Mouse (Mus musculus) ES-E14 (cell line): ENCODE results near the gene Pxk.

Source experiments
- CHD2 ChIP-seq: IDR thresholded peaks from 2 replicates; pipeline ENCODE4 v1.6.1; 2014; ENCODE audit warnings: mild to moderate bottlenecking, low read depth, low read length, inconsistent platforms
- HCFC1 ChIP-seq: IDR thresholded peaks from 2 replicates; pipeline ENCODE4 v1.6.1; 2012; ENCODE audit warnings: low read length, inconsistent platforms, borderline replicate concordance; ENCODE audit not compliant: insufficient read depth
- ZC3H11A ChIP-seq: IDR thresholded peaks from 2 replicates; pipeline ENCODE4 v1.6.1; 2012; ENCODE audit warnings: low read depth, mild to moderate bottlenecking, inconsistent platforms, low read length, borderline replicate concordance
- ZNF384 ChIP-seq: IDR thresholded peaks from 2 replicates; pipeline ENCODE4 v1.6.1; 2012; ENCODE audit warnings: low read depth, low read length, inconsistent platforms

DNA sequence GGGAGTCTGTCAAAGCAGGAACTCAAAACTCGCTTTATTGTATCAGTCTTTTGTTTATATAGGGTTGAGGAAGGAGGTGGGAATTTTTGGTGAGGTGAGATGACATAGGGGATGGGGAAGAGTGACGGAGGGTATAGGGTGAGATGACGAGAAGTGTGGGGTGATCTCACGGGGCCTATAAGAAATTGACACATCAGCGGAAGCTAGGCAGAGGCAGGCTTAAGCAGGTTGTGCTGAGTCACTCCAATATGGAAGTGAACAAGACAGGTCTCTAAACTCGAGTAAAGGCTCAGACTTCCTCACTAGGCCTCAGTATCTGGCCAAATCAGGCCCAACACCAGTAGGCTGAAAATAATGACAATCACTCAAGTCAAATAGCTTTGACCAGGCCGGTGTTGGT, 38.1 kb upstream of the Pxk start:
- TF ChIP-seq ZNF384, result no peak
- TF ChIP-seq HCFC1, result no peak
- no peak for TF ChIP-seq CHD2
- TF ChIP-seq ZC3H11A, result no peak
